Mouse (Mus musculus): ENCODE data around the gene Mtus2. TPM values are rescaled to one million over a fixed set of nuclear protein-coding genes. Genes with fewer than 3 reads are reported as not detected.
"Not testable (repeated sequence)": the region's sequence is repeated elsewhere in the genome, so short reads cannot be mapped to it uniquely, and the experiment has no call there.

The Mtus2 gene
- polyA plus RNA-seq, 1 experiment from 2014 or later = 93.6 TPM

- H3K9ac ChIP-seq (ENCODE audit: low read depth, low read length) = no peak overlapping the region
- H3K36me3 ChIP-seq (ENCODE audit: control insufficient read depth, insufficient read depth, low read length) = peaks cover 12% of the 10 kb centered on the region
- H3K9me3 ChIP-seq (replicated peaks; ENCODE audit: control insufficient read depth, low read length) = no peaks in the 10 kb centered on the region
- 79% methylated on average over 11 of the region's 11 CpGs for WGBS (ENCODE audit: insufficient replicate concordance)
- no peak overlapping the region for H3K4me3 ChIP-seq (ENCODE audit: low read depth, low read length)
- ATAC-seq (replicated peaks; ENCODE audit: insufficient number of reproducible peaks, low FRiP score, low TSS enrichment) = no peak
- H3K4me2 ChIP-seq = no peak overlapping the region
- H3K27ac ChIP-seq (ENCODE audit: low read depth, low read length) = no peak overlapping the region
- no peaks in the 10 kb centered on the region for H3K27me3 ChIP-seq (ENCODE audit: control insufficient read depth, insufficient read depth, low read length)
- H3K4me1 ChIP-seq (ENCODE audit: control insufficient read depth, insufficient read depth, low read length) = no peaks in the 10 kb centered on the region
These were observed 345.8 kb downstream of the Mtus2 start for GRCm38 (mm10) chr5:148302968-148303367.

- H3K36me3 ChIP-seq (ENCODE audit: control insufficient read depth, insufficient read depth, low read length) = peaks cover 12% of the 10 kb centered on the region
- no peak overlapping the region for H3K27ac ChIP-seq (ENCODE audit: low read depth, low read length)
- WGBS (ENCODE audit: insufficient replicate concordance) = 89% methylated on average over 2 of the region's 2 CpGs
- H3K4me2 ChIP-seq = no peak overlapping the region
- H3K4me1 ChIP-seq (ENCODE audit: control insufficient read depth, insufficient read depth, low read length) = no peaks in the 10 kb centered on the region
- no peaks in the 10 kb centered on the region for H3K27me3 ChIP-seq (ENCODE audit: control insufficient read depth, insufficient read depth, low read length)
- H3K4me3 ChIP-seq (ENCODE audit: low read depth, low read length) = no peak overlapping the region
- no peaks in the 10 kb centered on the region for H3K9me3 ChIP-seq (replicated peaks; ENCODE audit: control insufficient read depth, low read length)
- H3K9ac ChIP-seq (ENCODE audit: low read depth, low read length) = no peak overlapping the region
- no peak for ATAC-seq (replicated peaks; ENCODE audit: insufficient number of reproducible peaks, low FRiP score, low TSS enrichment)
These were observed 347.0 kb downstream of the Mtus2 start for GRCm38 (mm10) chr5:148304112-148304511.

DNA sequence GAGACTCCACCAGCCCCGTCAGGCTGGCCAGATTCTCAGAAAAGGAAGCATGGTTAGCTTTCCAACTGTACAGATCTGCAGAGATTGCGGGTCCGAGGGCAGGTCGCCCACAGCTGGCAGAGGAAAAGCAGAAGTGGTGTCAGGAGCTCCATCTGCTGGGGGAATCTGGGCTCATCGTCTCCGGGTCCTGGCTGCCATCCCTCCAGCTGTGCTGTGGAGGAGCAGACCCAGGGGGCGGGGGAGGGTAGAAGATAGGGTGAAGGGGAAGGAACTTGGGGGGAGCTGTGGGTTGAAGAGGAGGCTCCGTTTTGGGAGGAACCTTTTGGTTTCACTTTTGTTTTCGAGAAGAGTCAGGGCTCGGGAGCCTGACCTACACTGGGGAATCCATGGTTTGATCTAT is 353.7 kb downstream of the Mtus2 start:
- H3K4me2 ChIP-seq = no peak overlapping the region
- H3K4me1 ChIP-seq (ENCODE audit: control insufficient read depth, insufficient read depth, low read length) = no peaks in the 10 kb centered on the region
- no peak overlapping the region for H3K27ac ChIP-seq (ENCODE audit: low read depth, low read length)
- no peaks in the 10 kb centered on the region for H3K9me3 ChIP-seq (replicated peaks; ENCODE audit: control insufficient read depth, low read length)
- 64% methylated on average over 10 of the region's 10 CpGs for whole genome bisulfite sequencing (ENCODE audit: insufficient replicate concordance)
- H3K9ac ChIP-seq (ENCODE audit: low read depth, low read length) = no peak overlapping the region
- H3K4me3 ChIP-seq (ENCODE audit: low read depth, low read length) = no peak overlapping the region
- no peaks in the 10 kb centered on the region for H3K27me3 ChIP-seq (ENCODE audit: control insufficient read depth, insufficient read depth, low read length)
- ATAC-seq (replicated peaks; ENCODE audit: insufficient number of reproducible peaks, low FRiP score, low TSS enrichment) = no peak
- H3K36me3 ChIP-seq (ENCODE audit: control insufficient read depth, insufficient read depth, low read length) = peaks cover 7% of the 10 kb centered on the region

DNA sequence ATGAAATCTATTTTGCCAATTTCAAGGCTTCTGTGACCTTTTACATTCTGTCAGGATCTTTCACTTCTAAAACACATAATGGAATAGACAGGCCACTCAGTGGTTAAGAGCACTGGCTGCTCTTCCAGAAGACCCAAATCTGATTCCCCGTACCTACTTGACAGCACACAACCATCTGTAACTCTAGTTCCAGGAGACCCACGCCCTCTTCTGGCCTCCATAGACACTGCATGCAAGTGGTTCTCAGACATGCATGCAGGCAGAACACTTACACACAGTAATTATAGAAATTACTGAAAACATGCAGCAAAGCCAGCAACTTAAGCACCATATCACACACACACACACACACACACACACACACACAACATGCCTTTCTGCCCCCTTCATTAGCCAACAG is 355.3 kb downstream of the Mtus2 start:
- Histone ChIP-seq H3K36me3 (ENCODE audit: control insufficient read depth, insufficient read depth, low read length) (peaks cover 7% of the 10 kb centered on the region), H3K27me3 (ENCODE audit: control insufficient read depth, insufficient read depth, low read length) (no peaks in the 10 kb centered on the region), H3K27ac (ENCODE audit: low read depth, low read length) (no peak overlapping the region), H3K9ac (ENCODE audit: low read depth, low read length) (no peak overlapping the region), H3K4me1 (ENCODE audit: control insufficient read depth, insufficient read depth, low read length) (no peaks in the 10 kb centered on the region), H3K4me3 (ENCODE audit: low read depth, low read length) (no peak overlapping the region), H3K9me3 (replicated peaks; ENCODE audit: control insufficient read depth, low read length) (no peaks in the 10 kb centered on the region), H3K4me2 (no peak overlapping the region)
- ATAC-seq (replicated peaks; ENCODE audit: insufficient number of reproducible peaks, low FRiP score, low TSS enrichment) = no peak
- 55% methylated on average over 2 of the region's 2 CpGs for WGBS (ENCODE audit: insufficient replicate concordance)

DNA sequence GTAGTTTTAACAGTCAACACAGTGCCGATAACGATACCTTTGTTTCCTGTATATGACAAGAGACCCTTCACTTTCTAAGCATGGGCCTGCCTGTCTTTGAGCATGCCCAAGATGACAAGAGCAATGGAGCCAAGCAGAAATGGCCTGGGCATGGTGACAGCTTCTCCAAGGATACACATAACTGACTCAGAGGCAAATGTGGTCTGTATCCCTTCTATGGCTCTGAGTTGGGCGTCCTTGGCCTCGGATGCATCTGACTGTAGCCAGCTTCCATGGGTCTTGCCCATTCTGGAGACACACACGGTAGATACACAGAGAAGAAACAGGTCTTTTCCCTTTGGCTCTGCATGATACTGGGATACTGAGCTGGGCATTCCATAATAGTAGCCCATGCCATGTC is 357.8 kb downstream of the Mtus2 start:
- Histone ChIP-seq H3K9ac (ENCODE audit: low read depth, low read length) (no peak overlapping the region), H3K4me3 (ENCODE audit: low read depth, low read length) (no peak overlapping the region), H3K4me2 (no peak overlapping the region), H3K27me3 (ENCODE audit: control insufficient read depth, insufficient read depth, low read length) (no peaks in the 10 kb centered on the region), H3K4me1 (ENCODE audit: control insufficient read depth, insufficient read depth, low read length) (no peaks in the 10 kb centered on the region), H3K9me3 (replicated peaks; ENCODE audit: control insufficient read depth, low read length) (no peaks in the 10 kb centered on the region), H3K27ac (ENCODE audit: low read depth, low read length) (no peak overlapping the region), H3K36me3 (ENCODE audit: control insufficient read depth, insufficient read depth, low read length) (peaks cover 7% of the 10 kb centered on the region)
- no peak for ATAC-seq (replicated peaks; ENCODE audit: insufficient number of reproducible peaks, low FRiP score, low TSS enrichment)
- WGBS (ENCODE audit: insufficient replicate concordance) = 94% methylated on average over 5 of the region's 5 CpGs

GRCm38 (mm10) chr5:148325317-148325885 is 368.3 kb downstream of the Mtus2 start:
- Histone ChIP-seq H3K27ac (ENCODE audit: low read depth, low read length) (no peak overlapping the region), H3K36me3 (ENCODE audit: control insufficient read depth, insufficient read depth, low read length) (no peaks in the 10 kb centered on the region), H3K4me3 (ENCODE audit: low read depth, low read length) (no peak overlapping the region), H3K4me1 (ENCODE audit: control insufficient read depth, insufficient read depth, low read length) (no peaks in the 10 kb centered on the region), H3K9me3 (replicated peaks; ENCODE audit: control insufficient read depth, low read length) (no peaks in the 10 kb centered on the region), H3K4me2 (no peak overlapping the region), H3K9ac (ENCODE audit: low read depth, low read length) (no peak overlapping the region), H3K27me3 (ENCODE audit: control insufficient read depth, insufficient read depth, low read length) (no peaks in the 10 kb centered on the region)
- ATAC-seq (replicated peaks; ENCODE audit: insufficient number of reproducible peaks, low FRiP score, low TSS enrichment) = no peak
- 43% methylated on average over 4 of the region's 4 CpGs for WGBS (ENCODE audit: insufficient replicate concordance)

GRCm38 (mm10) chr5:148326295-148326694 is 369.2 kb downstream of the Mtus2 start:
- not testable (repeated sequence) for H3K27me3 ChIP-seq (ENCODE audit: control insufficient read depth, insufficient read depth, low read length); H3K4me2 ChIP-seq; H3K4me1 ChIP-seq (ENCODE audit: control insufficient read depth, insufficient read depth, low read length); H3K36me3 ChIP-seq (ENCODE audit: control insufficient read depth, insufficient read depth, low read length); H3K9ac ChIP-seq (ENCODE audit: low read depth, low read length); H3K27ac ChIP-seq (ENCODE audit: low read depth, low read length); ATAC-seq (replicated peaks; ENCODE audit: insufficient number of reproducible peaks, low FRiP score, low TSS enrichment); H3K9me3 ChIP-seq (replicated peaks; ENCODE audit: control insufficient read depth, low read length); H3K4me3 ChIP-seq (ENCODE audit: low read depth, low read length)
- 85% methylated on average over 9 of the region's 9 CpGs for WGBS (ENCODE audit: insufficient replicate concordance)

GRCm38 (mm10) chr5:148328982-148329381 is 371.9 kb downstream of the Mtus2 start:
- no peaks in the 10 kb centered on the region for H3K27me3 ChIP-seq (ENCODE audit: control insufficient read depth, insufficient read depth, low read length)
- no peak overlapping the region for H3K4me3 ChIP-seq (ENCODE audit: low read depth, low read length)
- H3K9ac ChIP-seq (ENCODE audit: low read depth, low read length) = no peak overlapping the region
- H3K9me3 ChIP-seq (replicated peaks; ENCODE audit: control insufficient read depth, low read length) = no peaks in the 10 kb centered on the region
- WGBS (ENCODE audit: insufficient replicate concordance) = 87% methylated on average over 3 of the region's 3 CpGs
- peaks cover 12% of the 10 kb centered on the region for H3K4me1 ChIP-seq (ENCODE audit: control insufficient read depth, insufficient read depth, low read length)
- peaks cover 3% of the 10 kb centered on the region for H3K36me3 ChIP-seq (ENCODE audit: control insufficient read depth, insufficient read depth, low read length)
- ATAC-seq (replicated peaks; ENCODE audit: insufficient number of reproducible peaks, low FRiP score, low TSS enrichment) = no peak
- no peak overlapping the region for H3K4me2 ChIP-seq
- no peak overlapping the region for H3K27ac ChIP-seq (ENCODE audit: low read depth, low read length)

- no peaks in the 10 kb centered on the region for H3K9me3 ChIP-seq (replicated peaks; ENCODE audit: control insufficient read depth, low read length)
- no peak for ATAC-seq (replicated peaks; ENCODE audit: insufficient number of reproducible peaks, low FRiP score, low TSS enrichment)
- H3K4me2 ChIP-seq = no peak overlapping the region
- H3K27me3 ChIP-seq (ENCODE audit: control insufficient read depth, insufficient read depth, low read length) = no peaks in the 10 kb centered on the region
- H3K4me1 ChIP-seq (ENCODE audit: control insufficient read depth, insufficient read depth, low read length) = peaks cover 12% of the 10 kb centered on the region
- no peak overlapping the region for H3K4me3 ChIP-seq (ENCODE audit: low read depth, low read length)
- peaks cover 7% of the 10 kb centered on the region for H3K36me3 ChIP-seq (ENCODE audit: control insufficient read depth, insufficient read depth, low read length)
- no peak overlapping the region for H3K9ac ChIP-seq (ENCODE audit: low read depth, low read length)
- 64% methylated on average over 11 of the region's 11 CpGs for WGBS (ENCODE audit: insufficient replicate concordance)
- no peak overlapping the region for H3K27ac ChIP-seq (ENCODE audit: low read depth, low read length)
These were observed 374.2 kb downstream of the Mtus2 start for GRCm38 (mm10) chr5:148331229-148331776.

Data from heart, embryonic 11.5 days (tissue).